Mouse (Mus musculus) CD4-positive, CD25-positive, alpha-beta regulatory T cell, adult 2 months (primary cell): ENCODE measurements around the gene 1700102P08Rik.

Source experiments
- DNase-seq: peaks from one replicate; pipeline ENCODE4 v3.0.0-alpha.2; 2012; ENCODE audit warnings: low read depth, low spot score

1700102P08Rik gene

DNA sequence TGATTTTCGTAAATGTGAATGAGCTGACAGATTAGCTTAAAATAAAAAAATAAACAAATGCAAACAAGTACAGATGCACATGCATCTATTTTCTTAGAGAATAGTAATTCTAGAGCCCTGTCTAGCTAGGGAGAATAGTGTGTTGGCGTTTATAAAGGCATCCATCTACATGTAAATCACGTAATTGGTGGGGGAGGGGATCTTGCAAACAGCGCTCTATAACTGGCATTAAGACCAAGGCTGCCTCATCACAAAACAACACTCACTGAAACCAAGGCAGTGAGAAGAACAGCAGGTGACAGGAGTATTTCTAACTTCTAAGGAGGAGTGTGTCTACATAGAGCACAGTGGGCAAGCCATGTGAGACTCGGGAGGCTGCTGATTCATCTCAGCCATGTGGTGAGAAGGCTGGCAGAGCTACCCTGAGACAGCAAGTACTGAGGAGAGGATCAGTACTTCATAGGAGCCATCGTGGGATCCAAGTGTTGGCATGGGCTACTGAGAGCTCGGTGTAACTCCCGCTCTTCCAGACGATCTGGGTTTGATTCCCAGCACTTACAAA is 18.9 kb downstream of the 1700102P08Rik start:
- no peak for DNase-seq

DNA sequence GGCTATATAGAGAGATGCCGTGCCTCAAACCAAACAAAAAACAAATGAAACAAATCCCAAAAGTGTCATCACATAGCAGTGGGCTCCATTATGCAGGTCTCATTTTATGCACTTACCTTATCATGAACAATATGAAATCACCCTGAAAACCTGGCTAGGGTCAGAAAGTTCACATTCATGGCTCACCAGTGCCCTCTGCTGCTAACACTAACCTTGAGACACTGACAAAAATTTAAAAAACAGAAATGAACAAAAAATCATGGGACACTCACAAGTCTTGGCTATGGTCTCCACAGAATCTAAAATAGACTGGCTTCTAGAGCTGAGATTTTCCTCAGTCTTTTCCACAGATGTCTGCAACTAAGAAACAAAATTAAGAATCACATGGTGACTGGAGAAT is 19.6 kb downstream of the 1700102P08Rik start:
- DNase-seq = peak; percentile 38

DNA sequence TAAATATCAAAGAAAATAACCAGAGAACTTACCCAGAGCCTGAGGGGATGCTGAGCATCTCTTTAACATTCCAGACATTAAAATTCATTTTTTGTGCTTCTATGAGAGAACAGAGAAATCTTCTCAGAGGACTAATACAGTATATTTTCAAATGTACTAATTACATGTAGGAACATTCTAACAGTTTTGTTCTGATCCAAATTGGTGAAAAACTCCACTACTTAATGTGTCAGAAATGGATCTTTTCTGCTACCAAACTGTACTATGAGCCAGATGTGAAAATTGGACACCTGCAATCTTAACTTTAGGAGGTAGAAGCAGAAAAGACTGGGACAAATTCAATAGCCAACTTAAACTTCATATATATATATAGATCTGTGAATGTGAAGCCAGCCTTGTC is 35.8 kb downstream of the 1700102P08Rik start, which contains the start of gene Ccdc36:
TSS of gene Ccdc36 (minus strand) at position 101 of the 400 bp plus-strand sequence.
- no peak for DNase-seq

DNA sequence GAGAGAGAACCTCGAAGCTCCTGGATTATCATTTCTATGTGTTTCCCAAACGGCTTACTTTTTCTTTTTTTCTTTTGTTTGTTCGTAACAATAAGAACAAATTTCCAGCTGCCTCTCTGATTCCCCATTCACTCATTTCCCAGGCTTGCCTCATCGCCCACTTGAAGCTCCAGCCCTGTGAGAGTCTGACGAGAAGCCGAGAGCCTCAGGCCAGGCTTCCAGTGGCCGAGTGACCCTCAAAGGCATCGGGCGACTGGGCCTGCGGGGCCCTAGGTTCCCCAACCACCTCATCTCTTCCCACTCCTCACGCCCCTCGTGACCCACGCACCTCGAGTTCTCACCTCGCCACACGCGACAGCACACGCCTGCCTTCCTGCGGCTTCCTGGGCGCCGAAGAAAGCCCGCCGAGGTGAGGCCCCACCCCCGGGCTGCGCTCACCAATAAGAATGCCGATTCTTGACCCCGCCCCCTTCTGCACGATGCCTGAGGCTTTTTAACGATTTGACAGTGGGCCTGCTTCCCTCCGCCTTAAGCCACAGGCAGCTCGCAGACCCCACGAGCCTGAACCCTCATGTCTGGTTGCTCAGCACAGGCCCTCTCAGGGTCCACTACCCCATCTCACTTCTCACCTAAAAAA is 38.9 kb downstream of the 1700102P08Rik start:
- peak; percentile 26 for DNase-seq

DNA sequence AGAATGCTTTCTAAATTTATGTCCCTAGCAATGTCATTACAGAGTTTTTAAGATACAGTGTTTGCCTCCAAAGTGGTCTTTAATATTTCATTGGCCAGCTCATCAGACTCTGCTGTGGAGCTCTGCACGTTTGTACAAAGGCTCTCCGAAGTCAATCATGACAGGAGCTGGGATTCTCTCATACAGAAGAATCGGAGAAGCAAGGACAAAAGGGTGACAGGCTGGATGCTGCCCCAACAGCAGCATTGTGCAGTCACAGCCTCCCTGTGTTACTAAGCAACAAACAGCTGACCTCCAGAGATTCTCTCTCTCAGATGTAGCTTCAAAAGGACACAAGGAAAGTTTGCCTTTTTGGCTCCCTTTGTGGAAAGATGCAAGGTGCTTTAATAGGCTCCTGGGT is 43.6 kb downstream of the 1700102P08Rik start, which contains the start of gene BC048562:
TSS of gene BC048562 (plus strand) at position 301 of the 400 bp plus-strand sequence.
- no peak for DNase-seq

DNA sequence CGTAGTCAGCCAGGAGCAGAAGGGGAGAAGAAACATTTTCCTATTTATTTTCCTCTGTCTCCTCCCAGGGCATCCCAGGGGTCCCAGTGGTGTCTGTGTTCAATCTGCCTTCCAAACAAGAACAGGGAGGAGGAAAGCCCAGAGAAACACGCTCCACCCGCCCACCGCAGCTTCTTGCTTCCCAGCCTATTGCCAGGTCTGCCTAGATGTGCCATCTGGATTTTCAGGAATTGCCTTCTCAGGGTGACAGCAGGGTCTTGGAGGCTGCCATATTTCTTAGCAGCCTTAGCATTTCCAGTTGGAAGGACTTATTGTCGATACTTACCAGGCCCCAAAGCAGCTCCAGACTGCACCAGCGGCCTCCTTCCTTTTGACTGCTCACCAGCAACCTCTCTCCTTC is 46.6 kb downstream of the 1700102P08Rik start:
- DNase-seq = no peak

DNA sequence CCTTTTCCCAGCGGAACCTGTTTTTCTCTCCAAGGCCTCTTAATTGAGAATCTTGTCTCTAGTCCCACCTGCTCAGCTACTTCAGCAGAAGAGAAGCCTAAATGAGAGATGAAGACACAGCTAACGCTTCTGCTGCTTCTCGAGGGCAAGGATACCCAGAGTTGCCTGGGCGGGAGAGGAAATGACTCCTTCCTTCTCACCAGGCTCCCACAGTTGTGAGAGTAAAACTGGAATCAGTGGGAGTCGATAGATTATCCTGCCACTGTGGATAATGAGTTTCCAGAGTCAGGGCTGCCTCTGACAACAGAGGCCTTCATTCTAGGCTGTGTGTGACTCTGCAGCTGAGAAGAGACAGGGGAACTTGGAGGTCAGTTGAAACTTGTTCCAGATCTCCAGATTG is 47.9 kb downstream of the 1700102P08Rik start:
- no peak for DNase-seq

DNA sequence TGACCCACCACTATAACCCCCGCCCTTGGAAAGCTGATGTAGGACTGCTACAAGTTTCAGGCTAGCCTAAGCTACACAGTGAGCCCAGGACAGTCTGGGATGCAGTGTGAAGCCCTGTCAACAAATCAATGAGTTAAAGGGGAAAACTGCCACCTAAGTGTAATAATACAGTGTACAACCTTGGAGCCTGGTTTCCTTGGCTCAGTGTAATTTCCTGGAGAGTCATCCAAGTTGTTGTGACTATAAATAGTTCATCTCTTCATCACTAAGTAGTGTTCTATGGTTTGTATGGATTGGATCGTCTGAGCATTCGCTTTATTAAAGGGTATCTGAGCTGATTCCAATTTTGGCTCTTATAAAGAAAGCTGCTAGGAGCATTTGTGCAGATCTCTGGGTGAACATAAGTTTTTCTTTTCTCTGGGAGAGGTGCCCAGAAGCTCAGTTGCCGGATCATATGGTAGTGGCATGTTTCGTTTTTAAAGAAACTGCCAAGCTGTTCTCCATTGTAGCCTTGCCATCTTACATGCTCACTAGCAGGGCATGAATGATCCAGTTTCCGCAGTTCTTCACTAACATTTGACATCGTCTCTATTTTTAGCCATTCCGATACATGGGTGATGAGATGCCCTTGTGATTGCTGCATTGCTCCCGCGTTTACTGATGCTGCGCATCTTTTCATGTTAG is 48.8 kb downstream of the 1700102P08Rik start:
- no peak for DNase-seq

DNA sequence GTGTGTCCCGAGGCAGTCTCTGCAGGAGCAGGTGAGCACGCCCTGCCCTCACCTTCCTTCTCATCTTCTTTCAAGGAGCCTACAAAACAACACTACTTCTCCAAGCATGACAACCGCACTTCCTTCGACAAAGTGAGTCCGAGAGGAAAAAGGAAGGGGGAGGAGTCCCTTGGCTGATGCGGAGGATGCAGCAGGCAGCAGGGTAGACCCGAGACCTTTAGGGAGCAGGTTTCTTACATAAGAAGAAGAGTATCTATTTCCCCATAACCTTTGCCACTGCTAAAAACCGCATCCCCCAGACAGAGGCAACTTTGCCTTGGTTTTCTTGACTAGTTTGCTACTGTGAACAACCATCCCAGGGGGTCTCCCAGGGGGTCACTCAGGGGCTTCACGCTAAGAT is 52.5 kb downstream of the 1700102P08Rik start:
- DNase-seq = peak; percentile 35

DNA sequence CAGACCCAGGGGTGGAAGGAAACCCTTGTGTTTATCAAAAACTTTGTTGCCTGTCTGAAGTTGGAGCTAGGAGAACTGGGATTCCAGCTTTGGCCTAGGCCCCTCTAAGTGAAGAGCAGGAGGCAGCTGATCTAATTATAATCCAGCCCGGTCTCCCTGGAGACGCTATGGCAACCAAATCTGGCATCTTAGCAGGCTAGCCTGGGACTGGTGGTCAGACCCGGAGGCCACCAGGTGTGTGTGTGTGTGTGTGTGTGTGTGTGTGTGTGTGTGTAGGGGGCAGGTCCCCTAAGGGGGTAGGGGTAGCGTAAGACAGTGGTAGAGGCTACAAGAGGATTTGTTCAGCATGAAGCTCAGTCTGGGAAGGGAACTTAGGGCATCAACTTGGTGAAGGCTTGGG is 57.3 kb downstream of the 1700102P08Rik start:
- DNase-seq = no peak

DNA sequence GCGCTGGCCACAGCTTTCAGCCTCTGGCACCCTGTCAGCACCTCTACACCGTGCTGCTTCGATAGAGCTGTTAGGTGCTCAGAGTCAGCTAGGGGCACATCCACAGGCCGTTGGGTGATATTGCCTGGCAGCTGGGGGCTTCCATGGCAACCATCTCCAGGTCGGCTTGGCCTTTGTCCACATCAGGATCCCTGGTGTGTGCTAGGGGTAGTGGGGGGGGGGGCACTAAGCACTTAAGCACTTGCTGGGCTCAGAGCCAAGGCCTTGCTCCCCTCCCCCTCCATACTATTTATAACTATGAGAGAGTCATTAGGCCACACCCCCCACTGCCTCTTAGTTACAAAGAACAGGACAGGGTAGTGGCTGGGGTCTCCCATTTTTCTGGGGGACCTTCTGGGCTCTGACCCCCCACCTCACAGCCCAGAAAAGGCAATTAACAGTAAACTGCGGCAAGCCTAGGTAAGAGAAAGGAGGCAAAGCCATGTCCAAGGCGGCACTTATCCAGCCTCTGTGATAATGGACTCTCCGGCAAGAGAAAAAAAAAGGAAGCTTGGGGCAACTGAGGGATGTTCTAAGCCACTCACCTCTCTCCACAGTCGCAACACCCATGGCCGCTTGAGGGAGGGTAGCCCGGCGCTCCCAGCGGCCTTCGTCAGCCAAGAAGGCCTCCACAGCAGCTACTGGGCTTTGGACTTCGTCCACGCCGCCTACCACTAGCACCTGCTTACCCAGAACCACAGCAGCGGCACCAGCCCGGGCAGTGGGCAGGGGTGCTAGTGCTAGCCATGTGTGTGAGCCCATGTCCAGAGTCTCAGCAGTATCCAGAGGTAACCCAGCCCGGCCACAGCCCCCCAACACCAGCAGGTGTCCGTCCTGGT is 57.9 kb downstream of the 1700102P08Rik start:
- DNase-seq = no peak

DNA sequence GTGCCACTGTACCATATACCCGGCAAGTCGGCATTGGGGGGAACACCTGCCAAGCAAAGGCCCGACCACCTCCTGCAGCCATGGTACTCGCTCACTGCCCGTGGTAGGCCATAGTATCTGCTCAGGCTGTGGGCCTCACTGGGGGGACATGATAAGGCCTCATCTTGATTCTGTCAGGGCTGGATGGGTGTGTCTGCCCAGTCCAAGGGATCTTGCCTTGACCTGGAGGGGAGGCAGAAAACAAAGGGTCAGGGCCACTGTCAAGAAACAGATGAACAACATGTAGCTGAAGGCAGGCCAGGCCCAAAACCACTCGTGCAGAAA is 58.5 kb downstream of the 1700102P08Rik start:
- no peak for DNase-seq

DNA sequence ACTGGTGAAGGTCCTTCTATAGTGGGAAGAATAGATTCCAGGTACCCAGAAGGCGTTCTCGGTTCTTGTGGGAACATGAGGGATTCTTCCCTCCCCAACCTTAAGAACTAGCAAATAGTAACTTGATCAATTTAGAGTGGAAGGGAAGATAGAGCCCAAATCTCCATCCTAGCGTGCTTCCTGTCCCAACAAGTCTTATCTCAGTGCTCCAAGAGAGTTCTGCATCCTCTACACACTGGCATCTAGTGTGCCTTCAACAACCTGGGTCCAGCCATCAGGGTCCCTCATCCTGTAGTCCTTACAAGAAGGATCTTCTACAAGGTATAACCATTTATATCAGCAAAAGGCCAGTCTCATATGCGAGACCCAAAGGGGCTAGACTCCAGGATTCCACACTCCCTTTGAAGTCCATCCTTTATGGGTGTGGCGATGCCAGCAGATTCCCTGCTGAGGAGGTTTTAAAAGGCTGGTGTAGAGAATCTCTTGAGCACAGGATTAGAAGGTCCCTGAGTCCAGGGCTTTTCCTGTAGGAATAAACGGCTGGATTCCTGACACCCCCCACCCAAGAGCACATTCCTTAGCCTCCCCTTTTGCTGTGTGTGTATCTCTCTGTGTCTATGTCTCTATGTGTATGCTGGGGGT is 59.0 kb downstream of the 1700102P08Rik start:
- DNase-seq = no peak

DNA sequence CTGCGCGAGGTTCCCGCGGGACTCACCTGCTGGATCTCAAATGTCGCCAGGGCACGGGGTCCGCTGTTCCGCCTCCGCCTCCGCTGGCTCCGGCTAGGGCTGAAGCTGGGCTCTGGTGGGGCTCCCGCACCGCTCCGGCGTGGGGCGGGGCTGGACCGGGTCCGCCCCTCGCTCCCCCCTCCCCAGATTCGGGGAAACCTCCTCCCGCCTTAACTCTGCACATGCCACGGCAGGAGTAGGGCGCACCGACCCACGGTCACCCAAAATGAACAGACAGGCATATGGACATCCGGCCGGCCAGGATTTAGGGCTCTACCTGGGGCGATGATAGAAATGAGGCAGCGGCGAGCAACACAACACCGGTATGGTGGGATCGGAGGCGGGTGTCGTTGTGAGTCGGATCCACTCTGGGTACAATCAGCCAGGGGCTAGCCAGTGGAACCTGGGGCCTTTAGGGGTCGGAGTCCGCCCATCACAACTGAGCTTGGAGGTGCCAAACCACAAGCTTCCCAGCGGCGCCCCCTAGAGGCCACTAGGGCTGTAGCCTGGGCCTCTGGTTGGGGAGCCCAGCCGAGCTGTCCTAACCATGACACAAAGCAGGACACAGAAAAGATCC is 59.8 kb downstream of the 1700102P08Rik start:
- DNase-seq = peak; percentile 90

DNA sequence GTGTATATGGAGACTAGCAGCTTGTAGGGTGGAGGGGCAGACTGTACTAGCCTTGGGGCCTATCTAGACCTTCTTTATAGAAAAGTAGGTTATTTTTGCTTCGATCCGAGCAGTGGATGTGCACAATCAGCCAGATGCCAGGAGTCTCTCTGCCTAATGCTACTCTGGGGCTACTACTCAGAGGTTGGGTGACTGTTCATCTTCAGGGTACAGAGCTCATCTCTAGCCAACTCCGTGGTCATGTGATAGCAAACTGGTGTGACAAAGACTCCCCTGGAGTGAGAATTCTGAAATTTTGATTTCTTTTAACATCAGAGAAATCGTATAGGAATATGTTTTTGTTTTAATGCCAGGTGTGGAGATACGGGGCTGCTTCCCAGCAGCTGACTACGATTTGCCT is 60.3 kb downstream of the 1700102P08Rik start:
- DNase-seq = no peak

DNA sequence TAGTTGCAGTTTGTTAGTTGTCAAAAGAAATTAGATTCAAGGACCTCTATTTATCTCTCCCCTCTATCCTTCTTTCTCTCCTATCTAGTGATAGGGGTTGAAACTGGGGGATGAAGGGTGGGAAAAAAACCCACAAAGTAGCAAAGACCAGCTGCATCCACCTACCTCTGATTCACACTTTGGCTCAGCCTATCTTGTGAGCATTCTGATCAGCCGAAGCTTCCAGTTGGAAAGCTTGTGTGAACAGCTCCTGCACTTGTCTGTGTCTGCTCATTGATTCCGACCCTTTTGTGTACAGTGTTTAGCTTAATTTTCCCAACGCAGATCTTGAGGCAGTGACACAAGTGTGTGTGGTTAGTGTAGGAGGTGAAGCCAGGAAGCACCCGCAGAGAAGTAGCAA is 60.9 kb downstream of the 1700102P08Rik start:
- DNase-seq = no peak

DNA sequence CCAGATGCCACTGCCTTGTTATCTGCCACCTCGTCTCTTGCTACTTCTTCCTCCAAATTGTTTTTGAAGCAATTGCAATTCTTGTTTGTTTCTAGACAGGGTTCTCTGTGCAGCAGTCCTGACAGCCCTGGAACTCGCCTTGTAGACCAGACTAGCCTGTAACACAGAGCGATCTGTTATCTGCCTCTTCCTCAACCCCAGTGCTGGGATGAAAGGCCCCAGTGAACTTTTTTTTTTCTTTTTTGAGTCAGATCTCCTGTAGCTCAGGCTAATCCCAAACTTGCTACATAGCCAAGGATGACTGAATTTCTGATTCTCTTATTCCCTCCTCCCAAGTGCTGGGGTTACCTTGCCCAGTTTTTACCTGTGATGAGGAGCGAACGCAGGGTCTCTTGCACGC is 61.8 kb downstream of the 1700102P08Rik start:
- no peak for DNase-seq

DNA sequence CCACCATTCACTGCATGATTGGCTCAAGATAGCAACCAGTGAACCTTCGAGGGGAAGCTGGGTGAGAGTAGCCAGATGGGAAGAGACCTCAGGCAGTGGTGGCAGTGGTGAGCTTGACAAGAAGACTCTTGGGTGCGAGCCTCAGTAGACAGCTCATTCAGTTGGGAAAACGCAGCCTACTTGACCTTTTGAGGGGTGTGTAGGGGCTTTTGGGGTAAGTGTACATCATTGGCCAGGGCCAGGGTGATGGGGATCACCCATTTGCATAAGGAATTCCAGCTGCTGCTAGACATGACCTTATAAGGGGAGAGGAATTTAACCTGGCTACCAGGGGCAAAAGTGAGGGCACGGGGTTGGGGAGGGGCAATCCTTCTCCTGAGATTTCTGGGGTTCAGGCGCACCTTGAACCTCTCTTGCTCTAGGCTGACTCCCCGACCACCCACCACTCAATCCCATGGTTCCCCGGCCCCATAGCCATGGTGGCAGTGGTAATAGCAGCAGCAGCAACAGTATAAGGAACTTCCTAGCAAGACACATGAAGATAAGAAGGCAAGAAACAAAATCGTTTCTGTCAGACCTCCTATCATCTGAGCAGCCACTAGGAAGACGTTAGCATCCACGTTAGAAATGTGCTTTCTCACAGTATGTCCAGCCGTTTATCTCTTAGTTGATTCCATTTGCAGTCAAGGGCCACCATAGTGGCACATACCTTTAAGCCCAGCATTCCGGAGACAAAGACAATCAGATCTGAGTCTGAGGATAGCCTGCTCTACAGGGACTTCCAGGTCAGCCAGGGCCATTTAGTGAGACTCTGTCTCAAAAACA is 63.4 kb downstream of the 1700102P08Rik start:
- no peak for DNase-seq

DNA sequence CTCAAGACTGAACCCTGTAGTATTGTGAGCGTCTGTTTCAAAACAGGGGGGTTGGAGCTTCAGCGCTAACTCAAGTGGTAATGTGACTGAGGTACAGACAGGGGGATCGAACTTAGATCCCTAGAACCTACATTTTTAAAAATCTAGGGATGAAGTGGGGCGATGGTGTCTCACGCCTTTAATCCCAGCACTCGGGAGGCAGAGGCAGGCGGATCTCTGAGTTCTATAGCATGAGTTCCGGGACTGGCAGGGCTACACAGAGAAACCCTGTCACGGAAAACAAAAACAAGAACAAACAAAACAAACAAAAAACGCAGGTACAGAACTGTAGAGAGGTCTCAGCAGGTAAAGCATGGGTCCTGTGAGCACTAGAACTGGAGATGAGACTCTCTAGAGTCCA is 64.3 kb downstream of the 1700102P08Rik start:
- DNase-seq = no peak

DNA sequence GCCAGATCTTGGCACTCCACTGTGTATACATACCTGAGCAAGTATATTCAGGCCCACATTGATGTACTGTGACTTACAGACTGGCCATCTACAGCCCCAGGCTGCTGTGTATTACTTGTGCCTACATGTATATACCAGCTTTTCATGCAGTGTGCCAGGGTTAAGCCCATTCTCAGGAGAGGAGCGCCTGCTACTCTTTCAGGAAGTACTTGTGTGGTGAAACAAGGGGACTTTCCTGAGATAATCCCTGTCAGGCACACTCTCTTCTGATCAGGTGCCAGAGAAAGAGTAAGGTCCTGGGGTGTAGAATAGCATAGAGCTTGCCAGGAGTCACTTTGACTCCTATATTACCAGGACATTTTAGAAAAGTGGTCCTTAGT is 67.3 kb downstream of the 1700102P08Rik start:
- DNase-seq = no peak
